Mouse (Mus musculus): Measurements from ENCODE around the gene Csrnp2.

DNA sequence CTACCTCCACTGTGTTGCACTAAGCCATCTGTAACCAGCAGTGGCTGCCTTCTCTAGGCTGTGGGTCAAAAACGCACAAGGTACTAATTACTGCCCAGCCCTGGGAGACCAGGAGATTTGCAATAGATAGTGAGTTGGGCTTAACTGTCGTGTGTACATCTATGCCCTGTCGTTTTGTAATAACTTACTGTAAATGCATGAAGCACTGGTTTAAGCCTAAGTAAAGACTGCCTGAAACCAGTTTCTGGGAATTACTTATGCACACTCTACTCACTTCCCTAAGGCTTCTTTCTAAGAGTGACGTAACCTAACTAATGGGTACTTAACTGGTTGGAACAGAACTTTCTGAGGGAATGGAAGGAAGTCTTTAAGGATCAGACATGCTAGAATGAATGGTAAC is 16.4 kb downstream of the Csrnp2 start:
- TF ChIP-seq ZKSCAN1 (IDR thresholded peaks at IDR 0.05; ENCODE audit: borderline replicate concordance, low read depth, low read length) (no peak), TCF12 (IDR thresholded peaks at IDR 0.05; ENCODE audit: low read depth, low read length) (no peak), POLR2A (IDR thresholded peaks at IDR 0.05; ENCODE audit: low read depth, low read length) (no peak), CTCF (conservative IDR thresholded peaks at IDR 0.05 in 1 of 2, IDR thresholded peaks at IDR 0.05 in 1 of 2; ENCODE audit: low read depth in 2 of 2, low read length in 2 of 2) (no peak), UBTF (IDR thresholded peaks at IDR 0.05; ENCODE audit: low read depth, low read length) (no peak), ZC3H11A (IDR thresholded peaks at IDR 0.05; ENCODE audit: low read depth, low read length) (no peak), MAFK (IDR thresholded peaks at IDR 0.05; ENCODE audit: insufficient replicate concordance, low read length) (no peak), IRF4 (IDR thresholded peaks at IDR 0.05; ENCODE audit: low read depth, low read length) (no peak), USF2 (conservative IDR thresholded peaks at IDR 0.05; ENCODE audit: low read depth, low read length) (no peak), HCFC1 (IDR thresholded peaks at IDR 0.05; ENCODE audit: low read depth, low read length) (no peak), CHD2 (IDR thresholded peaks at IDR 0.05; ENCODE audit: low read length) (no peak), EP300 (IDR thresholded peaks at IDR 0.05; ENCODE audit: low read length) (no peak)

Measured in CH12.LX (cell line).